Mouse (Mus musculus) C2C12 (cell line): Measurements from ENCODE around the gene Slc39a10.

Experiments
- CTCF ChIP-seq: IDR thresholded peaks from one replicate; pipeline ENCODE4 v1.5.1; 2011; ENCODE audit not compliant: control insufficient read depth, insufficient read depth, insufficient read length
- MYOG ChIP-seq: IDR thresholded peaks from one replicate; pipeline ENCODE4 v1.6.1; 2011; ENCODE audit not compliant: control insufficient read depth, insufficient read length; ENCODE audit errors: extremely low read depth

- TF ChIP-seq CTCF (no peak), MYOG (no peak)
Measured at GRCm38 (mm10) chr1:46863434-46863833, 29.2 kb downstream of the Slc39a10 start.
